Mouse (Mus musculus) liver, postnatal 0 days (tissue): ENCODE measurements around the gene Gm9903. TPM values are rescaled to one million over a fixed set of nuclear protein-coding genes. Genes with fewer than 3 reads are reported as not detected.

Experiments
- ATAC-seq: fragments of 200-750 bp; cut with Nextera tagmentation; 2 replicates; pipeline ENCODE4 v1.8.0; 2017; ENCODE audit warnings: mild to moderate bottlenecking, moderate library complexity
- DNase-seq: peaks from one replicate; pipeline ENCODE4 v3.0.0-alpha.2; 2016
- H3K27ac ChIP-seq: fragments of 300-500 bp; sonication (generic); 2 replicates; pipeline ENCODE4 v1.5.1; 2014; ENCODE audit warnings: antibody characterized with exemption, moderate library complexity, mild to moderate bottlenecking, low read depth
- H3K27me3 ChIP-seq: fragments of 300-500 bp; sonication (generic); 2 replicates; pipeline ENCODE4 v1.6.1; 2014; ENCODE audit warnings: low read length, control low read depth, mixed read lengths; ENCODE audit not compliant: insufficient read depth
- H3K36me3 ChIP-seq: fragments of 300-500 bp; sonication (generic); replicated peaks from 2 replicates; pipeline ENCODE4 v1.6.1; 2014; ENCODE audit warnings: mild to moderate bottlenecking, control low read depth, low read length, moderate library complexity, mixed read lengths; ENCODE audit not compliant: insufficient read depth
- H3K4me1 ChIP-seq: fragments of 300-500 bp; sonication (generic); 2 replicates; pipeline ENCODE4 v1.6.1; 2014; ENCODE audit warnings: antibody characterized with exemption, mild to moderate bottlenecking, control low read depth; ENCODE audit not compliant: insufficient read depth
- H3K4me2 ChIP-seq: fragments of 300-500 bp; sonication (generic); 2 replicates; pipeline ENCODE4 v1.6.1; 2014; ENCODE audit warnings: low read depth, mild to moderate bottlenecking, low read length, moderate library complexity, mixed read lengths
- H3K4me3 ChIP-seq: fragments of 300-500 bp; sonication (generic); 2 replicates; pipeline ENCODE4 v1.5.1; 2014; ENCODE audit warnings: low read depth, low read length
- H3K9ac ChIP-seq: fragments of 300-500 bp; sonication (generic); replicated peaks from 2 replicates; pipeline ENCODE4 v1.6.1; 2014; ENCODE audit warnings: mild to moderate bottlenecking, moderate library complexity
- H3K9me3 ChIP-seq: fragments of 300-500 bp; sonication (generic); 2 replicates; pipeline ENCODE4 v1.6.1; 2016; ENCODE audit warnings: mild to moderate bottlenecking, control low read depth, low read length, mixed read lengths
- CTCF ChIP-seq: sonication (generic); IDR thresholded peaks from 2 replicates; pipeline ENCODE4 v1.5.1; 2016; ENCODE audit warnings: antibody characterized with exemption, low read depth
- EP300 ChIP-seq: IDR thresholded peaks from 2 replicates; pipeline ENCODE4 v1.6.1; 2016; ENCODE audit warnings: antibody characterized with exemption, low read depth, mild to moderate bottlenecking
- WGBS: fragments of 180-500 bp; shearing (Covaris S2); extraction: QIAGEN DNeasy Blood & Tissue Kit; methylation state at CpG from one replicate; pipeline ENCODE4 v1.1.7; 2014; ENCODE audit not compliant: insufficient replicate concordance; 5-methylcytosine and 5-hydroxymethylcytosine counted together
- polyA plus RNA-seq: library from polyadenylated mRNA; unstranded; fragments of >200 nt; fragmentation: Nextera tagmentation; extraction: Ambion mirVana; gene quantifications from 2 replicates; pipeline ENCODE4 v1.2.1, GENCODE M21; 2015

Gm9903 gene
- polyA plus RNA-seq, 1 experiment from 2014 or later, result 0.20 TPM

DNA sequence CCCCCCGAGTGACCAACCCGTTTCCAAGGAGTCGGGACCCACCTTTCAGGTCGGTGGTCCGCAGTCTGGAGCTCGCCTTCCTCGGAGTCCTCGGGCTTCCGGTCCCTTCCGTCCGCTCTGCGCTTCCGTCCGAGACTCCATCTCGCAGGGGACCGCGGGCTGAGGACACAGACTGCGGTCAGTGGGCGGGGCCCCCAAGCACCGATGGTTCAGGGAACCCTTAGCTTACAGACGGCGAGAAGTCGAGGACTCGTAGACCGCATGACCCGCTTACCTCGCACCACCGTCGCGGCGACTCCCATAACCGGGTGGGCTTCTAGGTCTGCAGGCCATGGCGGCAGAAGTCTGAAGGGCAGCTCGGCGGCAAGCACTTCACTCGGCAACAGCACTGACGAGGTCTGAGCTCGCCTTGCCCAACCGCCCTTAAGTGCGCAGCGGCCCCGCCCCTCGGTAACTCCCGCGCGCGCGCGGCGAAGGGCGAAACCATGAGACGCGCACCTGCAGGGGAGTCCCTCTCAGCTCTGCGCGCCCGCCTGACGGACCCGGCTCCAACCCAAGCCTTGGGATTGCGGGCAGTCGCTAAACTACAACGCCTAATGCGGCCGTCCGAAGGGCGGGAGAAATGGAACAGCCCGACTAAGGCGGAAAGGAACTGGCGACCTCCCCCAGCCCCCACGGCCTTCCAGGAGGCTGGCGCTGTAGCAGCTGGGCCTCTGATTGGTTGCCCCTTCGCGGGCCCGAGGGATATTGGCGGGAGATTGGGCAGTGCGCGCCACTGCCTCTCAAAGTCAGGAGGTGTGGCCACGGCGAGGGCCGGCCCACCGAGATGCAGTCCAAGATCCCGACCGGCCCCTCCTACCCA lies 22.4 kb downstream of the Gm9903 start, which contains the start of gene Slbp:
Gene Slbp, minus strand, starts transcription at position 654 of the 862 bp plus-strand sequence.
- Histone ChIP-seq H3K4me3 (peak within 1 kb of the TSS; percentile 72), H3K27me3 (no peaks in the 10 kb centered on the region), H3K9me3 (no peaks in the 10 kb centered on the region), H3K36me3 (peaks cover 47% of the 10 kb centered on the region), H3K9ac (peak within 1 kb of the TSS; percentile 87), H3K27ac (peak within 1 kb of the TSS; percentile 98), H3K4me2 (peak within 1 kb of the TSS; percentile 76), H3K4me1 (peaks cover 33% of the 10 kb centered on the region)
- 1% methylated on average over 77 of the region's 82 CpGs for WGBS
- peak; percentile 52 for TF ChIP-seq EP300
- TF ChIP-seq CTCF, result no peak
- peak; percentile 95 for DNase-seq
- ATAC-seq, result peak; percentile 92

DNA sequence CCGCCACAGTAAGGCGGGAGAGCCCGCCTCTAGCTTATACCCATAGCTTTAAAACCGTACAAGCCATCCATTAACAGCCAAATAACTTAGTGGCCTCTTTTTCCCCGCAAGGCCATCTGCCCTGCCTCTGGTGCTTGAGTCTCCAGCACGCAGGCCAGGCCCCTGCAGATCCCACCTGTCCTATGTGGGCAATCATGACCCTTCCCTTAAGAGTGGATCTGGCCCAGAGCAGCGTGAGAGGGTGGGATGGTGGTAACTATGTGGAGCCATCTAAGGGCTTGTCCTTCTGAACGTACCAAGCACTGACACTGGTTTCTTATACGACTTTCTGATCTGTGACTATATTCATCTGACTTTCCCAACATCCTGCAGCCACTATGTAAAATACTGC lies 23.1 kb downstream of the Gm9903 start:
- WGBS, result 5% methylated on average over 9 of the region's 9 CpGs
- Histone ChIP-seq H3K9me3 (no peaks in the 10 kb centered on the region), H3K4me3 (peak overlapping the region; percentile 72), H3K36me3 (peaks cover 41% of the 10 kb centered on the region), H3K4me1 (peaks cover 33% of the 10 kb centered on the region), H3K9ac (peak overlapping the region; percentile 60), H3K27me3 (no peaks in the 10 kb centered on the region), H3K27ac (peak overlapping the region; percentile 98), H3K4me2 (peak overlapping the region; percentile 76)
- TF ChIP-seq EP300 (no peak), CTCF (no peak)
- DNase-seq (no peak), ATAC-seq (no peak)

DNA sequence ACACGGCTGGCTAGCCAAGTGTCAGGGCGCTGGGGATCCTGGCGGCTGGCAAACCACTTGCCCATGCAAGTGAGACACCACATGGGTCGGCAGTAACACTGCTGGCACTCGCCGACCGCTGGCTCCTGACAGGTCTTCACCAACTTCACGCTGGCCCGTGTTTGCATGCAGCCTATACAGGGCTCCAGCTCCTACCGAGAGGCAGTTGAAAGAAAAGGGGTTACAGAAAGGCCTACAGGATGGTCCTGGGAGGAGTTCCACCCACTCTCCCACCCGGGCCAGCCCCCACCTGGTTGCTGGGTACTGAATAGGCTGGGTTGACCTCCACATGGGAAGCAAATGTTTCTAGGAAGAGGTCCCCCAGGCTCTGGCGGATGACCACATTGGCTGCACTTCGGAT lies 24.7 kb downstream of the Gm9903 start:
- ATAC-seq (no peak), DNase-seq (no peak)
- no peaks in the 10 kb centered on the region for H3K27me3 ChIP-seq
- peaks cover 28% of the 10 kb centered on the region for H3K36me3 ChIP-seq
- no peak overlapping the region for H3K4me2 ChIP-seq
- peaks cover 40% of the 10 kb centered on the region for H3K4me1 ChIP-seq
- 93% methylated on average over 13 of the region's 13 CpGs for WGBS
- no peak overlapping the region for H3K9ac ChIP-seq
- H3K4me3 ChIP-seq, result no peak overlapping the region
- no peak overlapping the region for H3K27ac ChIP-seq
- TF ChIP-seq CTCF (no peak), EP300 (no peak)
- H3K9me3 ChIP-seq, result no peaks in the 10 kb centered on the region

GRCm38 (mm10) chr5:33655251-33655840 lies 25.6 kb downstream of the Gm9903 start:
- DNase-seq (no peak), ATAC-seq (no peak)
- Histone ChIP-seq H3K27me3 (no peaks in the 10 kb centered on the region), H3K4me1 (peaks cover 38% of the 10 kb centered on the region), H3K9me3 (no peaks in the 10 kb centered on the region), H3K27ac (no peak overlapping the region), H3K4me3 (no peak overlapping the region), H3K4me2 (no peak overlapping the region), H3K36me3 (peaks cover 24% of the 10 kb centered on the region), H3K9ac (no peak overlapping the region)
- TF ChIP-seq EP300 (no peak), CTCF (no peak)
- WGBS, result 82% methylated on average over 10 of the region's 10 CpGs

DNA sequence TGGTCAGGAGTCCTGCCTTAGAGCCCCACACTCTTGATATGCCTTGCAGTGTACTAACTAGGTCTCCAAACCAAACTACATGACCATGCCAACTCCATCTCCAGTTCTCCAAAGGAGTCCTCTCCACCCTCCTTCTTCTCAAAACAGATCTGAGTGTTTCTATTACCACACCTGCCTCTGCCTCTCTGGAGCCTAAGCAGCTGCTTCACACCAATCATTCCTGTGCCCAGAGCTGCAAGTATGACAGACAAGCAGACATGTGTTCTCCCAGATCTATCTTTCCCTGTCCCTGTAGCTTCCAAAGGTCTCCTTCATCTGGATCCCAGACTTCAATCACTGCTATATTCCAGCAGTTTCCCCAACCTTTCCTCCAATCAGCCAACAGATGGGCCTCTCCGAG lies 27.0 kb downstream of the Gm9903 start:
- H3K4me2 ChIP-seq, result peak overlapping the region; percentile 92
- H3K27ac ChIP-seq, result peak overlapping the region; percentile 98
- peak overlapping the region; percentile 78 for H3K4me3 ChIP-seq
- DNase-seq, result no peak
- ATAC-seq, result no peak
- WGBS, result 25% methylated on average over 1 of the region's 1 CpGs
- no peaks in the 10 kb centered on the region for H3K27me3 ChIP-seq
- H3K36me3 ChIP-seq, result peaks cover 38% of the 10 kb centered on the region
- H3K9ac ChIP-seq, result peak overlapping the region; percentile 94
- no peaks in the 10 kb centered on the region for H3K9me3 ChIP-seq
- TF ChIP-seq EP300, result no peak
- TF ChIP-seq CTCF, result no peak
- peaks cover 29% of the 10 kb centered on the region for H3K4me1 ChIP-seq

GRCm38 (mm10) chr5:33657251-33657786 lies 27.6 kb downstream of the Gm9903 start:
- H3K4me1 ChIP-seq, result peaks cover 29% of the 10 kb centered on the region
- H3K36me3 ChIP-seq, result peaks cover 44% of the 10 kb centered on the region
- no peaks in the 10 kb centered on the region for H3K27me3 ChIP-seq
- 0 out of 2 replicates have a peak, but pooled peaks have one; percentile 6 for TF ChIP-seq CTCF
- no peak for TF ChIP-seq EP300
- H3K27ac ChIP-seq, result peak overlapping the region; percentile 98
- H3K9me3 ChIP-seq, result no peaks in the 10 kb centered on the region
- peak overlapping the region; percentile 78 for H3K4me3 ChIP-seq
- peak overlapping the region; percentile 94 for H3K9ac ChIP-seq
- DNase-seq (no peak), ATAC-seq (peak; percentile 48)
- H3K4me2 ChIP-seq, result peak overlapping the region; percentile 92
- WGBS, result 1% methylated on average over 32 of the region's 32 CpGs
